Mouse (Mus musculus) frontal cortex, postnatal 10 days (tissue): ENCODE results near the gene Mrpl51.

Source experiments
- DNase-seq, 2 experiments: peaks; one replicate each; pipeline ENCODE4 v3.0.0; 2022; ENCODE audit warnings: low spot score in 2 of 2, mixed read lengths in 1 of 2

Mrpl51 gene

DNA sequence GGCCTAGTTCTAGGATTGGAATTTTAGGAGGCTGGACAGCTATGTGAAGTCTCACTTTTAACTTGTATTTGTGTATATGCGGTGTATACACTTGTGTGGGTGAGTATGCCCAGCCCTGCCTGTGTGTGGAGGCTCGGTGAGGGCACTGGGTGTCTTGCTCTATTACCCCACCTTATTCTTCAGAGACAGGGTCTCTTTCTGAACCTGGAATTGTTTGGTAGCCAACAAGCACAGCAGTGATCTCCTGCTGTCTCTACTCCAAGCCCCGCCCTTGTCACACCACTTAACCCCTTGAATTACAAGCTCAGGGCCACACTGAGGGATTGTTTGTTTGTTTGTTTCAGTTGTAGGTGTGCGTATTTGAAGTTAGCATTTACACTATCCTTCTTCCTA lies 40.4 kb downstream of the Mrpl51 start:
- no peak for DNase-seq

DNA sequence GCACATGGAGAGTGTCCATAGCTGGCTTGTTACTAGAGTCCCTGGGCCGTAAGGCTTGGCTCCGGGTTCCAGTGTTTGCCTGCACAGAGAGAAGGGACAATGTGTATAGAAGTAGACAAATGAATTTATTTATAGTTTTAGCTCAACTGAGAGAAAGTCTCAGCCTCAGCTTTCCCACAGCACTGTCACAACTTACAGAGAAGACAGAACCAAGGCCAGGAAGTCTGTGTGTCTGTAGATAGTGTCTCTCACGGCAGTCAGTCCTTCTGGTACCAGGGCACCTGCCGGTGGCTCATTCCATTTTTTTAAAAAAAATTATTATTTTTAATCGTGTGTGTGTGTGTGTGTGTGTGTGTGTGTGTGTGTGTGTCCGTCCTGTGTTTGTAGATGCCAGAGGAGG lies 40.9 kb downstream of the Mrpl51 start:
- no peak for DNase-seq

DNA sequence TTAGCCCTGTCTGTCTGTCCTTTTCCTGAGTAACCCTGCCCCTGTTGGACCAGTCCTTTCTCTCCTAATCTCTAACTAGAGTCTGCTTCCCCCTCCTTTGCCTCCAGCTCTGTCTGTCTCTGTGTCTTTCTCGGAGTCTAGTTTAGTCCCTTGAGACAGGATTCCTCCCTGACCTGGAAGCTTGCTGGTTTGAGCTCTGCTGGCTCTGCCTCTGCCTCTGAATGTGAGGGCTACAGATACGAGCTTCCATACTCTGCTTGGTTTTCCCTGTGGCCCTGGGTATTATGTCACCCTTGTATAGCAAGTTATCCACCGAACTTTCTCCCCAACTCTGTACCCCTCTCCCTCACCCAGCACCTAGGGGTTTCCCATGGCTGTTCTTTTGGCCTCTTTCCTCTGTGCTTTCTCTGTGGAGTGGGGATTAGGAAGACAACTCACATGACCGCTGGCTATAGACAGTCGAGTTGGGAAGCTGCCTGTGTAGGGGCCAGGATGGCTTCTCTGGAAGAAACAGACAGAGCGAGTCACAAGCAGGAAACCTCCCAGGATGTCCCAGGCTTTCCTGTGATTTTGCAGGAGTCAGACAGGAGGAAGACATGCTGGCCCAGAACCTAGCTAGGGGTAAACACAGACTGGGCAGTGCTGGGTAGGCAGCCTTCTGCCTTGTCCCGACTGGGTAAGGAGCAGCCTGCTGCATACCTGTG lies 42.4 kb downstream of the Mrpl51 start:
- DNase-seq = no peak

DNA sequence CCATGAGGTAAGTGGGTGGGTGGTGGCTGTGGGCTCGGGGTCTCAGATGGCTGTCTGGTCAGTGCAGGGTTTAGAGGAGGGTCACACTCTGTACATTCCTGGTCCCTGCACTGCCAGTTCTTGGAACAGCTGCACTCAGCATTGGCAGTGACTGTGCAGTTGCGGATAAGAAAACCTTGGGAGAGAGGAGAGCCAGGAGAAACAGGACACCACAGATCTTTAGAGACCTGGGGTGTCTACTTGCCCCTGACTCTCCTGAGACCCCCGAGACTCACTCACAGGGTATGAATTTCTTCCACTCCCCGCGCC lies 42.9 kb downstream of the Mrpl51 start:
- DNase-seq = no peak

DNA sequence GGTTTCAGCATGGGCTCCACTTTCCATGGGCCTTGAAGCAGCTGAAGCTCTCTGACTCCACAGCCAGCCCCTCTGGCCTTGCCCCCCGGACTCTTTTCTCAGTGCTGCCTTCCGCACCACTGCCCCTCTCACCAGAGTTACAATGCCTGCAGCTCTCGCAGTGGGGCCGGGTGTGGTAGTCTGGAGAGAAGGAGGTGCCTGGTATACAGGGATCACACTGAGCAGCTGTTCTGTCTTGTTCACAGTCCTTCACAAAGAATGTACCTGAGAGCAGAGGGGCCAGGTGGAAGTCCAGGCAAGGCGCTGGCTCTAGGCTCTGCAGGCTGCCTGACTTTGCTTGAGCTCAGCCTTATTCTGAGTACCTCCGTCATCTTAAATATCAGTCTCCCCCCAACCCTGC lies 44.7 kb downstream of the Mrpl51 start:
- DNase-seq = no peak

DNA sequence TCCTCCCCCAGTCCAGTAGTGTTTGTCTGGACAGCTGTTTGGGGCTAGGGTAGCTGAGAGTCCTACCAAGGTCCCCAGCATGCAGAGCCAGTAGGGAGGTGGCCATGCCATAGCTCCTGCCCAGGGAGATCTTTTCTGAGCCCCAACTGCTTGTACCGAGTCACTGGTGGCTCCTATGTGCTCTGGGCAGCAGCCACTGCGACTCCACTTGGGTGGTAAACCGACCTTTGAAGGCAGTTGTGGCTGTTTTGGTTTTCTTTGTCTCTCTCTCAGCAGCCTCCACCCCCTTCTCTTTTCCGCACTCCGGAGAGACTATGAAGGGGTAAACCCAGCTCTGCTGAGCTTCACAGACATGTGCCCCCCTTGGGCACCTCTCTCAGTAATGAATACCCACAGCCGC lies 45.2 kb downstream of the Mrpl51 start, which contains the start of gene Cd27:
Gene Cd27, minus strand, starts transcription at position 229 of the 400 bp plus-strand sequence.
- DNase-seq = no peak

DNA sequence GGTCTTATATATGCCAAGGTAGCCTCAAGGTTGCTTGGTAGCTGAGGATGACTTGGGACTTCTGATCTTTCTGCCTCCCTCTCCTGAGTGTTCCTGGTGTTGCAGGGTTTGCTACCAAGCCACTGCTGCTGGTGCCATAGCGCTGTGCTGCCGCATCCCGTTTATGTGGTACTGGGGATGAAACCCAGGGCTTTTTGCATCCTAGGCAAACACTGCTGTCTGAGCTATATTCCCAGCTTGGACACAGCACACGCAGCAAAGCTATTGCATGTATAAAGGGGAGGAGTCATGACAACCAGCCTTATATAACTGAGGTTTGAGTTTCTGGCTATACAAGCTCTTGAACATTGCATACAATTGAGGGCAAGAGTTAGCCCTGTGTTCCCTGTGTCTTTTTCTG lies 45.8 kb downstream of the Mrpl51 start:
- no peak for DNase-seq

DNA sequence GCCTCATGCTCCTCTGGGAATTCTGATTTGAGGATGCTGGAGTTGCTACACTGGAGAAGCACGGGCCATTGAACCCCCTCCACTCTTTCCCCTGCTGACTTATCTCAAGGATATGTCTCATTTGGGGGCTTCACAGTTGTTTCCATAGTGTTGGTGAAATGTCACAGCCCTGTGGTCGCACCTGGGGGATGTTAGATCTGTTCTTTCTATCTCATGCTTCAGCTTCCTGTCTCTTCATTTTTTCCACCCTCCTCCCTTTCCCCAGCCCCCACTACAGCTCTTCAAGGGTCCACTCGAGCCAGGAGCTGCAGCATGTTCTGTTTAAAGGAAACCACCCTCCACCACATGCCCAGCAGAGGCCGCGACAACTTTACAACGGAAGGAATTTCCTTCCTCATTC lies 46.8 kb downstream of the Mrpl51 start:
- no peak for DNase-seq

DNA sequence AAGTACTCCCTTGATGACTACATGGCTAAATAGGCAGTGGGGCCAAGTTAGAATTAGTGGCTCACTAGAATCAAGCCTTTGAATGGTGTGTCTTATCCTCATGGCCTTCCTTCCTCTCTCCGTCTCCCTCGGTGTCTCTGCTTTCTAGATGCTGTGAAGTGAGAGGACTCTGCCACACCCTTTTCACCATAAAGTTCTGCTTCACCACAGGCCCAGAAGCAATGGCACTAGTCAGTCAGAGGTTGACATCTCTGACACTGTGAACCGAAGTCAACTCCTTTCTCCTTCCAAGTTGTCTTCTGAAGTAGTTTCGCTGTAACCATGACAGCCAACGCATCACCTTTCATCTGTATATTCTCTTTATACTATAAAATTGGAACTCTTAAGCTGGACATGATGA lies 47.9 kb downstream of the Mrpl51 start:
- DNase-seq = no peak

DNA sequence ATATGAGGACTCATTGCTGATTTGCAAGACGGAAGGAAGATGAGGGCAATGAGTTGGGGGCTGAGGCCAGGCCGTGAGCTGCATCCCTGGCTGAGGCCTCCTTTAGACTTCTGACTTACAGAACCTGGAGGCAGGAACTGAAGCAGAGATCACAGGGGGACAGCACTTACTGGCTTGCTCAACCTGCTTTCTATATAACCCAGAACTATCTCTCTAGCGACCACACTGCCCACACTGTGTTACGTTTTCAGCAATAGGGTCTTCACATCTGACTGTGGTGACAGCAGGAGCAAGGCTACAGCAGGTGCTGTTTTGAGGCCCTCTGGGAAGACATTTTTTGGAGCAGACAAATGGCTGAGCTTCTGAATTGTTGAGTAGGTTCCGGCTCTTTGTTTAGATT lies 49.0 kb downstream of the Mrpl51 start:
- DNase-seq = no peak

DNA sequence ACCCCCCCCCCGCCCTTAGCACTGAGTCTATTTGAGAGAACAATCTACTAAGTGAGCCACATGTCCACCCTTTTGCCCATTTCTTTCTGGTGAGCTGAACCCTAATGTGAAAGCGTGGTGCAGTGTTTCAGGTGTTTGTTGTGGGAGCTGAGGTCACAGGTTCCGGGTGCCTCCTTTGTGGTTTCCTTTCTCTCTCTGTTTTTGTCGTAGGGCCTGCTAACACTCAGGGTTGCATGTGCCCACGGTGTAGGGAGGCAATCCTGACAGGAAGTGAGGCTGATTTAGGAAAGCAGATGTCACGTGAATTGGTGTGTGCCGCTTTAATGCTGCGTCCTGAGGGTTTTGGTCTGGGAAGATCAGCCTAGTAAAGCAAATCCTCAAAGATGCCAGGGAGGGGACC lies 50.0 kb downstream of the Mrpl51 start:
- no peak for DNase-seq

DNA sequence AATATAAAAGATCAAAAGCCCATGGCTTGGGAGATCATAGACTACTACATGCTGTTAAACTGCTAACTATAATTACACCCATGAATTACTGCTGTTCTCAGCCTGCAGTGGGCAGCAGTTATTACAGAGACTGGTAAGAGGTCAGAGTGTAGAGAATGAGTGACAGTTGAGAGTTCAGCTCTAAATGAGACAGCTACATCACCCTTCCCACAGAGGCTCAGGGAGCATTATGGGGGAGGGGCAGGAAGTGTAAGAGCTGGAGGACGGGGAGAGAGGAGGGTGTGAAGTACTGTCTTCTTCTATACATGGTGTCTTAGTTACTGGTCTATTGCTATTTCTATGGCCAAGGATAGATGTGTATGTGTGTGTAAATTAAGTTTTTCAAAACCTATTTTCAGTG lies 53.0 kb downstream of the Mrpl51 start:
- DNase-seq = no peak
